Comparison of ENCODE assay signal across 7 mouse cellular contexts in genomic region chr7:143501643-143502417, GRCm38 (mm10). TPM values are rescaled to one million over a fixed set of nuclear protein-coding genes. Genes with fewer than 3 reads are reported as not detected.
DNase-seq lines count a peak whose midpoint lies in the region; ATAC-seq and TF ChIP-seq lines count a peak whose summit lies in the region.

No protein-coding gene starts in this region.

- no peaks in the 10 kb centered on the region for H3K36me3 ChIP-seq in thymus, adult 2 months (ENCODE audit: control insufficient read depth, insufficient read depth, low read length)
- H3K36me3 ChIP-seq in heart, embryonic 10.5 days: no peaks in the 10 kb centered on the region
- no peaks in the 10 kb centered on the region for H3K36me3 ChIP-seq in kidney, embryonic 15.5 days
- no peaks in the 10 kb centered on the region for H3K36me3 ChIP-seq in lung, embryonic 16.5 days (ENCODE audit: control insufficient read depth, insufficient read depth, low read length)

- ATAC-seq in kidney, embryonic 15.5 days (replicated peaks; ENCODE audit: low FRiP score): peak; percentile 9; the same call in 1 of the 2 replicates
- ATAC-seq in lung, embryonic 16.5 days (ENCODE audit: low read depth): peak; percentile 61

- no peak for TF ChIP-seq POLR2A in thymus, adult 2 months (IDR thresholded peaks at IDR 0.05; ENCODE audit: control insufficient read depth, extremely low read depth, insufficient read depth, low read length, poor library complexity)

- no peaks in the 10 kb centered on the region for H3K9me3 ChIP-seq in heart, embryonic 10.5 days
- H3K9me3 ChIP-seq in kidney, embryonic 15.5 days (replicated peaks): no peaks in the 10 kb centered on the region
- H3K9me3 ChIP-seq in lung, embryonic 16.5 days (ENCODE audit: control insufficient read depth, low read length): no peaks in the 10 kb centered on the region

- no peak for TF ChIP-seq CTCF in thymus, adult 2 months (IDR thresholded peaks at IDR 0.05; ENCODE audit: borderline replicate concordance, control insufficient read depth, extremely low read depth, insufficient read depth, low read length, poor library complexity)

- peak overlapping the region; percentile 3; the same call in 1 of the 2 replicates for H3K4me3 ChIP-seq in thymus, adult 2 months (ENCODE audit: control insufficient read depth, insufficient read depth, low read length)
- peak overlapping the region; percentile 55 for H3K4me3 ChIP-seq in brown adipose tissue, adult 24 weeks (ENCODE audit: insufficient read depth, low read depth, low read length)
- peak overlapping the region; percentile 61 for H3K4me3 ChIP-seq in heart, embryonic 10.5 days
- peak overlapping the region; percentile 49 for H3K4me3 ChIP-seq in kidney, embryonic 15.5 days (replicated peaks)
- H3K4me3 ChIP-seq in lung, embryonic 16.5 days (ENCODE audit: low read length): peak overlapping the region; percentile 53

- peak overlapping the region; percentile 90 for H3K4me2 ChIP-seq in kidney, embryonic 15.5 days
- H3K4me2 ChIP-seq in lung, embryonic 16.5 days (ENCODE audit: low read depth, low read length): peak overlapping the region; percentile 91

- no peak overlapping the region for H3K27ac ChIP-seq in thymus, adult 2 months (ENCODE audit: control insufficient read depth, insufficient read depth, low read length)
- no peak overlapping the region for H3K27ac ChIP-seq in brown adipose tissue, adult 24 weeks (replicated peaks; ENCODE audit: low read depth, low read length)
- H3K27ac ChIP-seq in heart, embryonic 10.5 days: peak overlapping the region; percentile 29; the same call in 1 of the 2 replicates
- no peak overlapping the region for H3K27ac ChIP-seq in kidney, embryonic 15.5 days
- peak overlapping the region; percentile 56; the same call in 1 of the 2 replicates for H3K27ac ChIP-seq in lung, embryonic 16.5 days (ENCODE audit: low read length)

- H3K9ac ChIP-seq in kidney, embryonic 15.5 days: peak overlapping the region; percentile 11
- H3K9ac ChIP-seq in lung, embryonic 16.5 days (ENCODE audit: low read length): peak overlapping the region; percentile 59

- DNase-seq in thymus, adult 2 months: no peak
- no peak for DNase-seq in thymus, postnatal 36 days
- no peak for DNase-seq in heart, embryonic 10.5 days (ENCODE audit: low spot score)
- DNase-seq in retina, embryonic 14.5 days (ENCODE audit: low spot score): peak; percentile 53

- H3K27me3 ChIP-seq in thymus, adult 2 months (ENCODE audit: control insufficient read depth, insufficient read depth, low read length): peaks cover 13% of the 10 kb centered on the region; the same call in 1 of the 2 replicates
- peaks cover 84% of the 10 kb centered on the region for H3K27me3 ChIP-seq in heart, embryonic 10.5 days (ENCODE audit: insufficient read depth, poor library complexity, severe bottlenecking)
- H3K27me3 ChIP-seq in kidney, embryonic 15.5 days: peaks cover 60% of the 10 kb centered on the region
- H3K27me3 ChIP-seq in lung, embryonic 16.5 days (ENCODE audit: control insufficient read depth, insufficient read depth, low read depth, low read length): peaks cover 34% of the 10 kb centered on the region

- H3K4me1 ChIP-seq in thymus, adult 2 months (replicated peaks; ENCODE audit: control insufficient read depth, insufficient read depth, low read length): peaks cover 6% of the 10 kb centered on the region; the same call in 1 of the 2 replicates
- peaks cover 6% of the 10 kb centered on the region; the same call in 1 of the 2 replicates for H3K4me1 ChIP-seq in brown adipose tissue, adult 24 weeks (ENCODE audit: control insufficient read depth, insufficient read depth, insufficient read length, low read length)
- peaks cover 23% of the 10 kb centered on the region for H3K4me1 ChIP-seq in heart, embryonic 10.5 days
- peaks cover 21% of the 10 kb centered on the region for H3K4me1 ChIP-seq in kidney, embryonic 15.5 days
- peaks cover 12% of the 10 kb centered on the region for H3K4me1 ChIP-seq in lung, embryonic 16.5 days (replicated peaks; ENCODE audit: control insufficient read depth, insufficient read depth, low read length)

- 5% methylated on average over 55 of the region's 55 CpGs for WGBS in thymus, adult 2 months
- WGBS in heart, embryonic 10.5 days: 4% methylated on average over 55 of the region's 55 CpGs
- WGBS in kidney, embryonic 15.5 days: 3% methylated on average over 55 of the region's 55 CpGs
- WGBS in lung, embryonic 16.5 days: 2% methylated on average over 55 of the region's 55 CpGs

RNA-seq across cellular contexts. Expression of gene Phlda2, which starts 1.1 kb away (rescaled TPM):
- 0.39 TPM in 1 of 2 replicates, not detected in the other for polyA plus RNA-seq in thymus, adult 2 months (2012; rRNA removed)
- not detected in 2 replicates for polyA plus RNA-seq in brown adipose tissue, adult 24 weeks (2012; ENCODE audit: insufficient read depth, insufficient read length, missing spikeins)
- 2.9 and 9.8 TPM in 2 replicates for polyA plus RNA-seq in heart, embryonic 10.5 days (2016; fragmentation: Nextera tagmentation; extraction: Ambion mirVana)
- 8.4 and 10.8 TPM in 2 replicates for polyA plus RNA-seq in kidney, embryonic 15.5 days (2015; fragmentation: Nextera tagmentation; extraction: Ambion mirVana)
- 5.4 and 6.2 TPM in 2 replicates for polyA plus RNA-seq in lung, embryonic 16.5 days (2015; fragmentation: Nextera tagmentation; extraction: Ambion mirVana)

RNA-seq across cellular contexts. Expression of gene Slc22a18, which starts 28.3 kb away (rescaled TPM):
- 6.1 and 8.0 TPM in 2 replicates for polyA plus RNA-seq in thymus, adult 2 months (2012; rRNA removed)
- polyA plus RNA-seq in brown adipose tissue, adult 24 weeks (2012; ENCODE audit: insufficient read depth, insufficient read length, missing spikeins): not detected in 2 replicates
- polyA plus RNA-seq in heart, embryonic 10.5 days (2016; fragmentation: Nextera tagmentation; extraction: Ambion mirVana): 0.54 and 1.3 TPM in 2 replicates
- polyA plus RNA-seq in kidney, embryonic 15.5 days (2015; fragmentation: Nextera tagmentation; extraction: Ambion mirVana): 4.1 and 4.5 TPM in 2 replicates
- 3.5 and 5.4 TPM in 2 replicates for polyA plus RNA-seq in lung, embryonic 16.5 days (2015; fragmentation: Nextera tagmentation; extraction: Ambion mirVana)

RNA-seq across cellular contexts. Expression of gene Cdkn1c, which starts 41.0 kb away (rescaled TPM):
- polyA plus RNA-seq in thymus, adult 2 months (2012; rRNA removed): 10.3 and 10.4 TPM in 2 replicates
- 12.2 and 15.0 TPM in 2 replicates for polyA plus RNA-seq in brown adipose tissue, adult 24 weeks (2012; ENCODE audit: insufficient read depth, insufficient read length, missing spikeins)
- polyA plus RNA-seq in heart, embryonic 10.5 days (2016; fragmentation: Nextera tagmentation; extraction: Ambion mirVana): 1,495 and 1,694 TPM in 2 replicates
- 844 and 965 TPM in 2 replicates for polyA plus RNA-seq in kidney, embryonic 15.5 days (2015; fragmentation: Nextera tagmentation; extraction: Ambion mirVana)
- polyA plus RNA-seq in lung, embryonic 16.5 days (2015; fragmentation: Nextera tagmentation; extraction: Ambion mirVana): 434 and 478 TPM in 2 replicates

RNA-seq across cellular contexts. Expression of gene Nap1l4, which starts 47.1 kb away (rescaled TPM):
- 107 and 120 TPM in 2 replicates for polyA plus RNA-seq in thymus, adult 2 months (2012; rRNA removed)
- polyA plus RNA-seq in brown adipose tissue, adult 24 weeks (2012; ENCODE audit: insufficient read depth, insufficient read length, missing spikeins): 119 and 172 TPM in 2 replicates
- 291 and 318 TPM in 2 replicates for polyA plus RNA-seq in heart, embryonic 10.5 days (2016; fragmentation: Nextera tagmentation; extraction: Ambion mirVana)
- 276 and 287 TPM in 2 replicates for polyA plus RNA-seq in kidney, embryonic 15.5 days (2015; fragmentation: Nextera tagmentation; extraction: Ambion mirVana)
- polyA plus RNA-seq in lung, embryonic 16.5 days (2015; fragmentation: Nextera tagmentation; extraction: Ambion mirVana): 225 and 227 TPM in 2 replicates

Comparison
In these comparisons a context has a peak if more than half of its experiments do, and no peak if none do; other contexts are left out.
1. H3K27ac ChIP-seq: peak in heart, embryonic 10.5 days (single experiment) and lung, embryonic 16.5 days (single experiment); none in thymus, adult 2 months (single experiment), brown adipose tissue, adult 24 weeks (single experiment) and kidney, embryonic 15.5 days (single experiment).
2. H3K4me3 ChIP-seq: peak in every context shown above with its lines; median percentile 61 in heart, embryonic 10.5 days; 55 in brown adipose tissue, adult 24 weeks; 53 in lung, embryonic 16.5 days; 49 in kidney, embryonic 15.5 days; 3 in thymus, adult 2 months.
3. RNA of gene Cdkn1c, which starts 41.0 kb away (polyA plus RNA-seq): 1,495 to 1,694 TPM in heart, embryonic 10.5 days, 844 to 965 TPM in kidney, embryonic 15.5 days and 434 to 478 TPM in lung, embryonic 16.5 days; 12.2 to 15.0 TPM in brown adipose tissue, adult 24 weeks and 10.3 to 10.4 TPM in thymus, adult 2 months; every median in the first group is over 10 times any median in the second.